Mouse (Mus musculus): Measurements from ENCODE around the gene Gnb1. TPM values are rescaled to one million over a fixed set of nuclear protein-coding genes. Genes with fewer than 3 reads are reported as not detected.

The Gnb1 gene
- total RNA-seq (2021) = 10 to 100 TPM; 48.8 to 75.8 TPM
- long read RNA-seq, experiment 1, transcript Gnb1-202 (11 exons, 3,088 nt) = major isoform, 20 of 49 reads
- long read RNA-seq, experiment 1, transcript Gnb1-201 (12 exons, 3,131 nt) = minor isoform, 16 of 49 reads
- long read RNA-seq, experiment 1, partial matches to known transcripts = 0 of 49 reads
- long read RNA-seq, experiment 1, other reads (novel, unspliced or antisense) = 10 of 49 reads
- long read RNA-seq, experiment 2, transcript Gnb1-201 (12 exons, 3,131 nt) = major isoform, 9 of 26 reads
- long read RNA-seq, experiment 2, transcript Gnb1-202 (11 exons, 3,088 nt) = minor isoform, 7 of 26 reads
- long read RNA-seq, experiment 2, partial matches to known transcripts = 1 of 26 reads
- long read RNA-seq, experiment 2, other reads (novel, unspliced or antisense) = 7 of 26 reads

DNA sequence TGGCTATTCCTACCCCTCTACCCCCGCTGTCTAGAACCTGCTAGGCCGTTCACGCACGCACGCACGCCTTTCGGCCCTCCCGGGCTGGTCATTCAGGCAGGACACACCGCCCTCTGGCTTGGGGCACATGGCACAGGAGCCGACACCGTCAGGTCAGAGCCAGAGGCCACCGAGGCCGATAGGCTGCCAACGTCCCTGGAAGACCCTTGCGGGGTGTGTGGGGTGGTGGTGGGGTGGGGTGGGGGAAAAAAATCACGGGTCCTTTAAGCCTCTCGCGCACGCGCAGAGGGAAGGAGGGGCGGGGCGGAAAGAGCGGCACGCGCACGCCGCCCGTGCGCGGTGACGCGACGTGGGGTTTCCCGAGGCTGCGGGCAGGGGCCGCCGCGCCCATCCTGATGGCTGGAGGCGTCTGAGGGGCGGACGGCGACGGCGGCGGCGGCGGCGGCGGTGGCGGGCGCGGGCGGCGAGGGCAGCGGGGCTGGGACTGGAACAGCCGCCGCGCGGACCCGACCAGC is at the start of gene Gnb1:
Gene Gnb1 (plus strand): TSS at position 372 of the 515 bp plus-strand sequence.
- Histone ChIP-seq H3K4me3 (peak within 1 kb of the TSS; percentile 91), H3K27ac (peak within 1 kb of the TSS; percentile 95)
- intact Hi-C loops (cut with DNase I) = no loop called here
- no peak; the same call in 1 of the 2 replicates for TF ChIP-seq CTCF (IDR thresholded peaks at IDR 0.05)
- DNase-seq = peak; percentile 98

DNA sequence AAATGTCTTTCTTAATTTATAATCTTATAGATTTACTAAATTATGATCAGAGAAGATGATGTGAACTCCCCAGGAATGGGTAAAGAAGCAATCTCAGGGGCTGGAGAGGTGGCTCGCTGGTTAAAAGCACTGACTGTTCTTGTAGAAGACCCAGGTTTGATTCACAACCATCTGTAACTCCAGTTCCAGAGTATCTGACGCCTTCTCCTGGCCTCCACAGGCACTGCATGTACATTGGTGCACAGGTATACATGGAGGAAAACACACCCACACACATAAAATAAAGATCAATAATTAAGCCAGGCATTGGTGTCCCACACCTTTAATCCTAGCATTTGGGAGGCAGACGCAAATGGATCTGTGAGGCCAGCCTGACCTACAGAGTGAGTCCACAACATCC is 48.4 kb upstream of the Gnb1 start:
- Histone ChIP-seq H3K27ac (no peak overlapping the region), H3K4me3 (no peak overlapping the region)
- no peak for DNase-seq
- TF ChIP-seq CTCF (IDR thresholded peaks at IDR 0.05) = no peak
- intact Hi-C loops (cut with DNase I) = no loop called here

DNA sequence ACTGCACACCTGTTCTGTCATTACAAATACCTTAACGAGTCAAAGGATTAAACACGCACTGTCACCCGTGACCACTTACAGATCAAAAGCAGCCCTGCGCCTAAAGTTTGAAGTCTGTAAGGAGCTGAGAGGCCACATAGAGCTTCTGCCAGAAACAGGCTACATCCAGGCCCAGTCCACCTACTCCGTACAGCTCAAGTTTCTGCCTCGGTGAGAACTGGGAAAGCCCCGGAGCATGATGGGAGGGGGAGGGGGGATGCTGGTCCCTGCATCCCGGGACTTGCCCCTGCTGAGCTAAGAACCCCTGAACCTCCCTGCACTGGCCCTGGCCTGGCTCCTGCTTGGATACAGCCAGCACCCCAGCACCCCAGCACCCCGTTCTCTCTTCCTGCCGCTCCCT is 39.6 kb upstream of the Gnb1 start:
- H3K27ac ChIP-seq = peak overlapping the region; percentile 70
- intact Hi-C loops (cut with DNase I) = no loop called here
- TF ChIP-seq CTCF (IDR thresholded peaks at IDR 0.05) = no peak
- H3K4me3 ChIP-seq = peak overlapping the region; percentile 40
- peak; percentile 57 for DNase-seq

DNA sequence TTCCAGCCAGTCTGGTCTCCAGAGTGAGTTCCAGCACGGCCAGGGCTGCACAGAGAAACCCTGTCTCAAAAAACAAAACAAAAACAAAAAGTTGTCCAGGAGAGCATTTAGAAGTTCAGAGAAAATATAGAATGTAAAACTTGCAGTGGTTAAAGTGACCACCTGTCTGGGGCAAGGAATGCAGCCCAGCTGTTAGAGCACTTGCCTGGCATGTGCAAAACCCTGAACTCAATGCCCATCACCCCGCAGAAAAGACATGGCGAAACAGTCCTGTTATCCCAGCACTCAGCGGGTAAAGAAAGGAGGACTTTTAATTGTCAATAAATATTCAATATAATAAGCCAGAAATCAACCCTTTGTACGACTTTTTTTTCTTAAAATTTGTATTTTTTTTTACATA is 32.6 kb upstream of the Gnb1 start:
- TF ChIP-seq CTCF (IDR thresholded peaks at IDR 0.05) = no peak
- intact Hi-C loops (cut with DNase I) = no loop called here
- no peak for DNase-seq
- Histone ChIP-seq H3K4me3 (no peak overlapping the region), H3K27ac (no peak overlapping the region)

DNA sequence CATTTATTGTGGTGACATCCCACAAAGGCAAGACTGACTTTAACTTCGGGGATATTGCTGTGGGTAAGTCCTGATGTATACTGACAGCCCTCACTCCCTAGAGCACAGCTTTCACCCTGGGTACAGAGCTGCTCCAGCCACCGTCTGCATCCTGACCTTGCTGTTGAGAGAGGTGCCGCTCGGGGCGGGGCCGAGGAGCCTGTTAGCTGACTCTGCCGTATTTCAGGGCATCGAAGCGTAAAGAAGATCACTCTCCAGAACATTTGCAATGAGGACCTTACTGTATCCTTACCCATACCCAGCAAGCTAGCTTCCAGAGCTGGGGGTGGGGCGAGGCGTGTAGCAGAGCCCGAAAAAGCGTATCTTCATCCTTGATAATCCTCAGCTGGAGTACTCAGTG is 28.1 kb upstream of the Gnb1 start:
- intact Hi-C loops (cut with DNase I) = no loop called here
- no peak for DNase-seq
- no peak for TF ChIP-seq CTCF (IDR thresholded peaks at IDR 0.05)
- H3K4me3 ChIP-seq = no peak overlapping the region
- H3K27ac ChIP-seq = no peak overlapping the region

DNA sequence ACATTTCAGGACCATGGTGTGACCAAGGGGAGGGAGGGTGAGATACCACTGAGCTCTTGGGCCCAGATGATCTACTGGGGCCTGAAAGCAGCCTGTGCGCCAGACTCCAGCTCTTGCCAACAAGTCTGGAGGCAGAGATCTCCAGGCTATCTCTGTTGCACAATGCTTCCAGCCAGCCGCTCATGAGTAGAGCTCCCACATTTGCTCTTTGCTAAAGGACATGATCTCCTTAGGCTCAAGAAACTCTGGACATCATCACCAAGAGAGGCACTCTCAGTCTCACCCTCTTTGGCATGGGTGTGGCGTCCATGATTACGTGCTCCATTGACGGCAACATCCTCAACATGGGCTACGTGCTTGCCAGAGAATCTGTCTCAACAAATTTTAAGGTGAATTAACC is 27.6 kb upstream of the Gnb1 start:
- no peak overlapping the region for H3K4me3 ChIP-seq
- peak overlapping the region; percentile 79 for H3K27ac ChIP-seq
- TF ChIP-seq CTCF (IDR thresholded peaks at IDR 0.05) = no peak
- no peak for DNase-seq
- intact Hi-C loops (cut with DNase I) = no loop called here

DNA sequence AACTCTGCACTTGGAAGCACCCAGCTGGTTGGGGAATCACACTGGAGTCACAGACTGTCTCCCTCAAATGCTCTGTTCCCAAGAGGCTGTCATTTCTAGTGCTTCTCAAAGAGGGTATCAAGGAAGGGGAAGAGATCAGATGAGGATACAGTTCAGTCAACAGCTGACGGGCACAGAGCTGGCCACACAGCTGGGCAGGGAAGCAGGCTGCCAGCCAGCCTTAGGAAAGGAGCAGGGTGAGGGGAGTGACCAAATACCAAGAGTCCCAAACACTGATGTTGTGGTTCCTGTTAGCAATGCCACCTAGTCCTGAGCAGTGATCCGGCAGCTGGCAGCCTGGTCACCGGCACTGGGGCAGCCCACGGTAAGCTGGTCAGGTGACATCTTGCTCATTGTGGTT is 27.1 kb upstream of the Gnb1 start:
- TF ChIP-seq CTCF (IDR thresholded peaks at IDR 0.05) = no peak
- no peak for DNase-seq
- no peak overlapping the region for H3K4me3 ChIP-seq
- intact Hi-C loops (cut with DNase I) = no loop called here
- peak overlapping the region; percentile 79 for H3K27ac ChIP-seq

DNA sequence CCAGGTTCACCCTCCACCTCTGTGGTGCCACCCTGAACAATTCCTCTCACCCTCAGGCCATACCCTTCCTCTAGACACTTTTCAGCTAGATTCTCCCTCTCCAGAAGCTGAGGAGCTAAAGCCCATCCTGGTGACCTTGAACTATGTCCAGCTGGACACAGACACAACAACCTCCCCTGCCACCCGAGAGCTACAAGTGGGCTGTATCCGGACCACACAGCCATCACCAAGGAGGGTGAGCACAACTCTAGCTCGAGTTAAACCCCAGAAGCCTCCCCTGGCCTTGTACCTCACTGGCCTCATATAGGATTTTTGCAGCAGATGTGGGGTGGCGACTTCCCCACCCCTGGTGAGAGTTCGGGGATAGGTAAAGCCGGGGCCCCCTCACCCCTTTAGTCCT is 25.6 kb upstream of the Gnb1 start:
- no peak for DNase-seq
- H3K27ac ChIP-seq = peak overlapping the region; percentile 79
- no peak overlapping the region for H3K4me3 ChIP-seq
- intact Hi-C loops (cut with DNase I) = loop anchor here (5.0 kb wide), 1 partner anchor 53 kb away; no protein-coding TSS in a partner anchor
- no peak for TF ChIP-seq CTCF (IDR thresholded peaks at IDR 0.05)

DNA sequence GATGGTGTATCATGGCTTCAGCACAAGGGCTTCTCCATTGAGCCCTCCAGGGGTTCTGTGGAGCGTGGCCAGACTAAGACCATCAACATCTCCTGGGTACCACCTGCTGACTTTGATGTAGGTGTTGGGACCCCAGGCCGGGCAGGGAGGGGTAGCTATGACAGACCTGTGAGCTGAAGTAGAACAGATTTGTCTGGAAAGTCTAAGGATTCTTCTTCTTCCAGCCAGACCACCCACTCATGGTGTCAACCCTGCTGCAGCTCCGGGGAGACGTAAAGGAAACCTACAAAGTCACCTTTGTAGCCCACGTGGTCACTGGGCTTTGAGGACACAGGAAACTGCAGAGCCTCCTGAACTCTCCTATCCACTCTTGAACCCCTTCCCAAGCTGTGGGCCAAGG is 25.1 kb upstream of the Gnb1 start:
- no peak overlapping the region for H3K4me3 ChIP-seq
- intact Hi-C loops (cut with DNase I) = loop anchor here (5.0 kb wide), 1 partner anchor 54 kb away; no protein-coding TSS in a partner anchor
- TF ChIP-seq CTCF (IDR thresholded peaks at IDR 0.05) = no peak
- no peak for DNase-seq
- peak overlapping the region; percentile 12; the same call in 1 of the 2 replicates for H3K27ac ChIP-seq

DNA sequence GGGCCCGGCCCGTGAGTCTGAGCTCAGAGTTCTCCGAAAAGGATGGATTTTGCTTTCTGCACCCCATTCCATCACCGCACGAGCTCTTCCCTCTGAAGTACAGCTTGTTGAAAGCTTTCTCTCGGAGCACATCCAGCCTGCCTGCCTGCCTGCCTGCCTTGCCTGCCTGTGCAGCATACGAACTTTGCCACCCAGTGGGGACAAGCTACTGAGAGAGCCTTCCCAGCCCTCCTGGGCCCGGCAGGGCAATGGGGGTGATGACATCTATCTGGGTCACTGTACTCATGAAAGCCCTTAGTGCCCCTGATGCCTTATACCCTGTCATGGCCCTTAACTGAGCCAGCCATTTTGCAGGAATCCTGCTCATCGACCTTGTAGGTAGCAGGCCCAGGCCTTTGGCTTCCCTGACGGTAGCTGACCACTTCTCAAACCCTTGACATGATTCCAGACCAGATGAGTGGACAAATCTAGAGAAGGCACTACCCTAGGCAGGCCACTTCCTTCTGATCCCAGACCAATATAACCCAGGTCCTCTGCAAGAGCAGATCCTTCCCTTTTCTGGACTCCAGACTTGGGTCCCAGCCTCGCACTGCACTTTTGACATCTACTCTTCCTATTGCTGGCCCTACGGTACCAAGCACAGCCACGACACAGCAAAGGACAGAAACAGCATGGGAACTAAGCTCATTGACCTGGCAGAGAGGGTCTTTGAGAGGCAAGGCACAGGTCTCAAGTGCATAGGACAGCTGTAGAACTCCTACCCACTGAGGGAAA is 23.7 kb upstream of the Gnb1 start:
- TF ChIP-seq CTCF (IDR thresholded peaks at IDR 0.05) = no peak
- peak overlapping the region; percentile 83 for H3K4me3 ChIP-seq
- intact Hi-C loops (cut with DNase I) = loop anchor here (5.0 kb wide), 1 partner anchor 55 kb away; no protein-coding TSS in a partner anchor

DNA sequence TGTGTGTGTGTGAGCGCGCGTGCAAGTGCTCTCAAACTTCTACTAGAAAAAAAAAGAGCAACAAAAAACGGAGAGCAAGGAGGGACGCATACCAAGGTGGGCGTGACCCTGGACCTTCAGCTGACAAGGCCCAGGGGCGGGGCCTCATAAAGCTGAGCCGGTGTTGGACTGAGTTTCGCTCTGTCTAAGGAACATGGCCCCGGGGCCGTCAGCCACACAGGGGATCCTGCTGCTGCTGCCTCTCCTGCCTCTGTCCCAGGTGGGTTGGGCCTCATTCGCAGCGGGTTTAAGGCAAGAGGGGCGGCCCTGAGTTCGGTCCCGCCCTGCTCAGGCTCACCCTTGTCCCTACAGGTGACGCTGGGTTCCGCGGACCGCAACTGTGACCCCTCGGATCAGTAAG is 22.2 kb upstream of the Gnb1 start, which contains the start of gene Tmem52:
Gene Tmem52 (plus strand): TSS at position 163 of the 400 bp plus-strand sequence.
- peak; percentile 92 for DNase-seq
- peak within 1 kb of the TSS; percentile 83 for H3K4me3 ChIP-seq
- intact Hi-C loops (cut with DNase I) = loop anchor here (5.0 kb wide), 1 partner anchor 57 kb away; no protein-coding TSS in a partner anchor
- peak within 1 kb of the TSS; percentile 98 for H3K27ac ChIP-seq
- no peak for TF ChIP-seq CTCF (IDR thresholded peaks at IDR 0.05)

More for the DNA sequence above, 23.7 kb upstream of the Gnb1 start:
- H3K27ac ChIP-seq = peak overlapping the region; percentile 98
- peak; percentile 49 for DNase-seq

DNA sequence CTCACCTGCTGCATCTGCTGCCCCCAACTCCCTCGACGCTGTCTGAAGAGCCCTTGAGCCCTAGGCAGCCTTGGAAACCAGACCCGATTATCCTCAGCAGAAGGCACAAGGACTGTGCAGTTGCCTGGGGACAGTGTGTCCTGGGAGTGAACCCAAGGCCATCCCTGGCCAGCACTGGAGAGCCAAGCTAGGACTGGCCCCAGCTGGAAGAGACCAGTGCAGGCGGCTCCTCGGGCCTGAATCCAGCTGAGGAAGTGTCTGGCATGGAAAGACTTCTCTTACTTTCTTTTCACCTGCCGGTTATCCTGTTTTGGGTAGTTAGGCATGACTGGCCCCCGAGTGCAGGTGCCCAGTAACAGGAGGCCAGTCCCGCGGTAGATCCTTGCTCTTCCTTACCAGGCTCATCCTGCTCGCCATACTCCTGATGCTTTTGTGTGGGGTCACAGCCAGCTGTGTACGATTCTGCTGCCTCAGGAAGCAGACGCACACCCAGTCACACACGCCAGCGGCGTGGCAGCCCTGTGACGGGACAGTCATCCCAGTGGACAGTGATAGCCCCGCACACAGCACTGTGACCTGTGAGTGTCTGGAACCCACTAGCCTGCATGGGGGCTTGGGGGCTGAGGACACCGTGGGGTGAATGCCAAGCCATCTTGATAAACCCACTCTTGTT is 21.4 kb upstream of the Gnb1 start:
- peak; percentile 95 for DNase-seq
- intact Hi-C loops (cut with DNase I) = loop anchor here (5.0 kb wide), 1 partner anchor 57 kb away; no protein-coding TSS in a partner anchor
- no peak for TF ChIP-seq CTCF (IDR thresholded peaks at IDR 0.05)
- Histone ChIP-seq H3K27ac (peak overlapping the region; percentile 98), H3K4me3 (peak overlapping the region; percentile 83)

Measured in gastrocnemius, adult 2 months (tissue).